Mouse (Mus musculus) yolk sac, embryonic 10.5 days (tissue): ENCODE measurements at regions not wholly inside any gene's neighbourhood (a gene's known extent, or its start where the extent isn't known, plus 50 kb on each side); places are given as distances from the start of the nearest gene placed in this dataset.
A peak's percentile ranks its signal among the peaks of the same experiment; 100 is the strongest.
"Not testable (repeated sequence)": the region's sequence is repeated elsewhere in the genome, so short reads cannot be mapped to it uniquely, and the experiment has no call there.

Experiments
- DNase-seq: peaks from one replicate; pipeline ENCODE4 v3.0.0-alpha.2; 2017; ENCODE audit warnings: low spot score

- DNase-seq = peak; percentile 5
Measured at GRCm38 (mm10) chr12:46398875-46399652, 419.7 kb downstream of the Nova1 start.

GRCm38 (mm10) chr12:46395245-46395644 lies 423.5 kb downstream of the Nova1 start:
- no peak for DNase-seq

- DNase-seq = no peak
Measured at GRCm38 (mm10) chr12:46393769-46394168, 425.0 kb downstream of the Nova1 start.

GRCm38 (mm10) chr12:46378914-46379313 lies 439.8 kb downstream of the Nova1 start:
- DNase-seq = no peak

- no peak for DNase-seq
Measured at GRCm38 (mm10) chr12:46371747-46372146, 447.0 kb downstream of the Nova1 start.

GRCm38 (mm10) chr12:46333376-46333775 lies 485.4 kb downstream of the Nova1 start:
- DNase-seq = no peak

- no peak for DNase-seq
Measured at GRCm38 (mm10) chr12:46327865-46328264, 490.9 kb downstream of the Nova1 start.

- DNase-seq = no peak
Measured at GRCm38 (mm10) chr12:46323276-46323675, 495.5 kb downstream of the Nova1 start.

GRCm38 (mm10) chr12:46303136-46303797 lies 515.5 kb downstream of the Nova1 start:
- no peak for DNase-seq

- no peak for DNase-seq
Measured at GRCm38 (mm10) chr12:46298926-46299325, 519.8 kb downstream of the Nova1 start.

- DNase-seq = no peak
Measured at GRCm38 (mm10) chr12:46284519-46284918, 534.2 kb downstream of the Nova1 start.

- no peak for DNase-seq
Measured at GRCm38 (mm10) chr12:46248402-46249018, 570.2 kb downstream of the Nova1 start.

GRCm38 (mm10) chr12:46244925-46245324 lies 573.8 kb downstream of the Nova1 start:
- DNase-seq = no peak

GRCm38 (mm10) chr12:46232359-46232758 lies 586.4 kb downstream of the Nova1 start:
- no peak for DNase-seq

GRCm38 (mm10) chr12:46215328-46215727 lies 603.4 kb downstream of the Nova1 start:
- not testable (repeated sequence) for DNase-seq

GRCm38 (mm10) chr12:46199076-46199475 lies 619.7 kb downstream of the Nova1 start:
- DNase-seq = no peak

GRCm38 (mm10) chr12:46197482-46198101 lies 621.1 kb downstream of the Nova1 start:
- no peak for DNase-seq

GRCm38 (mm10) chr12:46194173-46194572 lies 624.6 kb downstream of the Nova1 start:
- DNase-seq = no peak
